Mouse (Mus musculus): Measurements from ENCODE around the gene Mad1l1.

Mad1l1 gene

DNA sequence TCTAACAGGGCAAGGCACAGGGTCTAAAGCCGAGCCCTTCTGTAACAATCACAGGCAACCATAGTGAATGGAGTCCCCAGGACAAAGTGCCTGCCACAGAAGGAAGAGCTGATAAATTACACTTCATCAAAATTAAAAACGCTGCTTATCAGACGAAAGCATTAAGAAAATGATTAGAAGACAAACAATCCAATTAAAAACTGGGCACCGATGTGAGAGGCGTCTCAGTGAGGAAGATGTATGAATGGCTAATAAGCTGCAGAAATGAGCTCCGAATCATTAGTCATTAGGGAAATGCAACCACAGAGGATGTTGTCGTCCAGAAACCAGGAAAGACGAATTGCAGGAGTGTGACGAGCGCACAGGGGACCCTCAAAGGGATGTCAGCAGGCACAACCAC, 240.3 kb downstream of the Mad1l1 start:
- no peak for DNase-seq

DNA sequence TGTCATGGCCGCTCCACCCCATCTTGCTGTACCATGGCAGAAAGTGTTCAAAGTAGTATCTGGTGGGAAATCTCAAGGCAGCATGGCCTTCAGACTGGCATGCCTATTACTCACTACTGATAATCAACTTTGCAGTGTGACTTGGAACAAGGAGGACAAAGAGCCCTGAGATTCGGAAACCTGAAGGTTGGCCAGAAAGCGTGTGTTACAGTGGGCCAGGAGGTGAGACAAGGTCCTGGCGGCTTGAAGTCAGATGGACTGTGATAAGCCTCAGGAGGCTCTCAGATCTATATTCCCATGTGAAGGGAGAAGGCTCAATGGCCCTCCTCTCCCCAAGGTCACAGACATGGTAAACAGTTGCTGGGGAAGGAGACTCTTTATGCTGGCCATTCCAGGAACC, 241.8 kb downstream of the Mad1l1 start:
- DNase-seq, result no peak

DNA sequence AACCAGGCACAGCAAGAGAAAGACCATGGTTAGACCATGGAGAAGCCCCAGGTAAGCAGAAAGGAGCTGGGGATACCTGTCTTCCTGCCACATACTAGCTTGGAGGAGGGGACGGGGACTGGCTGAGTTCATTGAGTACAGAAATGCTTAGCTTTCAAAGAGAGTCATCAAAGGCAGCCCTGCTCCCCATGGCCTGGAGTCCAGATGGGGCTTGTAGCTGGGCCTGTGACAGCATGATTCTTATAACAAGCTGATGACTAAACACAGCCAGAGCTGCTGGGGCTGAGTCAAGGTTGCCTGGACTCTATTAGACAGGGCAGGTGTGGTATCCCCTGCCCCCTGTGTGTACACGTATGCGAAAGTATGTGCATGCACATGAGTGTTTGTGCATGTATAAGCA, 242.9 kb downstream of the Mad1l1 start:
- no peak for DNase-seq

DNA sequence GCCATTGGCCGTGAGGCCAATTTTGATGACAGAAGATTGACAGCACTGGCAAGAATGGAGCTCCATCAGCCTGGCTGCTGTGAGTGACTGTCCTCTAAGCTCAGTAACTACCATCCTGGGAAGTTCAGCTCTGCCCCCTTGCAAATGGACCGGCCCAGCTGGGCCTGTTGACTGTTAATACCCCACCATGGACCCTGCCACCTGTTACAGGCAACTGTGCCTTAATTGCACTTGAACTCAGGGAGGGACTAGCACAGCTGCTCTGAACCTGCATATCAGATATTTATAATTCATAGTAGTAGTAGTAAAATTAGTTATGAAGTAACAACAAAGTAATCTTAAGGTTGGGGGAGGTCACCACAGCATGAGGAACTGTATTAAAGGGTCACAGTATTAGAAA, 244.9 kb downstream of the Mad1l1 start:
- DNase-seq, result no peak

DNA sequence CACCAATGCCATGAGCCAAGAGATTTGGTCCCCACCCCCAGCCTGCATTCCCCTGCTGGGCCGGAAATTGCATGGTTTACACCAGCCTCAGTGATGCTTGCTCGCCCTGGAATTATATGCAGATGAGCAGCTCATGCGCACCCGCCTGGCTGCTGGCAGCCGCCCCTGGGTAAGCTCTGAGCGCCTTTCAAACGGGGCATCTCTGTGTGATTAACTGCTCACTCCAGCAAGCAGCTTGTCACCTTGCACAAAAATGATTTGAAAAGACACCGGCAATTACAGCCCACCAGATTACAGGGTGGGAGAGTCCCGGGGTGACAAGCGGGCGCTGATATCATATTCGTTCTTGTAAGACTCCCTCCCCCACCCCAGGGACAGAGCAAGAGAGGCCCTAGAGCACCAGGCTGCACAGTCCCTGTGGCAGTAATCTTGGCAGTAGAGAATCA, 247.7 kb downstream of the Mad1l1 start:
- DNase-seq, result no peak

DNA sequence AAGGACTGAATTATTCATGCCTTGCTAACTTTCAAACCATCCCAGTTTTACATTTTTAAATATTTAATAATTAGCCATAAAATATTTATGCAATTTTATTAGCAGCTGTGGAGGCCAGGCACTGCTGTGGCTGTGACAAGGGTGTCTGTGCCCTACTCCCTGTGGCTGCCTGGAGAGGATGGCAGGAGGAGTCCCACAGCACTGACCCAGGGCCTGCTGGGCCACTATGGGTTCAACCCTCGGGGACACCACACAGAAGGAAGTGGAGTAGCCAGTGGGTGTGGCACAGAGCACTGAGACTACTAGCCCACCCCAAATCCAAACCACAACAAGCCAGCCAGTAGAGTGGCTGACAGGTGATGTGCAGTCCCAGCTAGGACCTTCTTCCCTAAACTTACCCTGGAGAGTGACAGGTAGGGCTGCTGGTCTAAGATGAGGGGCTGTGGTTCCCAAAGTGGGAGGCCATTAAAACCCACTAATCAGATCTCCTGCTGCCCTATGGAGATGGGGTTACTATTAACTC, 248.1 kb downstream of the Mad1l1 start:
- DNase-seq, result no peak

DNA sequence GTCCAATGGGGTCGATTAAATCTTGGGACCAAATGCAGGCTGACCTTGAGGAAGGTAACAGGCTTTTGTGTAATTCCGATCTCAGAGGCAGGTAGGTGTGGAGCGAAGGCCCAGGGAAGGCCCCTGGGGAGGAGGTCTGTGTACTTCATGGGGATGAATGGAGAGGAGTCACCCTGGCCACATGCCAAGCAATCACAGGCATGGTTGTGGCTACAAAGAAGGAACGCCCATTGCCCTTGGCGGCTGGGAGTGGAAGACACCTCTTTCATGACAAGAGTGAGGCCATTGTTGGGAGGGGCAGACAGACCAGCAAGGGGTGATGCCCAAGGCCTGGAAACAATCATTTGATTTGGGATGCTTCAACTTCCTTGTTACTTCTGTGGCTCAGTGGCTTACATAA, 252.8 kb downstream of the Mad1l1 start:
- DNase-seq, result no peak

DNA sequence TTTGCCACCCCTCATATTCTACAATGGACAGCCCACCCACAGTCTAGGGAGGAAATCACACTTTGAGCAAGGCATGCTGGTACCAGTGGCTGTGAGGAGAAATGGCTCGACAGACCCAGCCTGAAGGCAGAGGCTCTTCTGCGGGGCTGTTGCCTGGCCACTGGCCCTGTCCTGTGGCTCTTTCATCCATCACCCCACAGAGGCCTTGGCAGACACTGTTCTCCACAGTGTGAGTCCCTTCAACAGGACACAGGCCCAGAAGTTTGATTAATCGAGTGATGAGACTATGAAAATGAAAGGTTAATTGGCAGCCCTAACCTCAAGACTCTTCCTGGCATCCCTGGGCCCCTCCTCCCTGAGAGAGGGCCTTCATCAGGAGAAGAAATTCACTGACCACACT, 253.3 kb downstream of the Mad1l1 start:
- no peak for DNase-seq

DNA sequence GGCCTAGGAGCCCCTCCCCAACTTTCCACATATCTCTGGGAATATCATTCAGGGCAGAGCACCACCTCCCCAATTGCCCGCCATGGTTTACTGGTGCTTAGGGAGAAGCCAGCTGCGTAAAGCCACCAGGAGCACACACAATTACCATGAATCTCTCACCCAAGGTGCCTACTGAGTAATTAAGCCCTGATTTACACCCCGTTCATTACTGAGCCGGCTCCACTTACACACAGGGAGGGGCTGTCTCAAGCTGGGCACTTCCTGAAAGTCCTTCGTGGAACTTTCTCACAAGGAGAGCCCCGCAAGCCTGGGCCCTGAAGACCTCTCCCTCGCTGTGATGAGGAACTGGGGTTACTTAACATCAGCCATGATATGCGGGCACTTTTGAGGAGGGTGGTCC, 254.6 kb downstream of the Mad1l1 start:
- no peak for DNase-seq

DNA sequence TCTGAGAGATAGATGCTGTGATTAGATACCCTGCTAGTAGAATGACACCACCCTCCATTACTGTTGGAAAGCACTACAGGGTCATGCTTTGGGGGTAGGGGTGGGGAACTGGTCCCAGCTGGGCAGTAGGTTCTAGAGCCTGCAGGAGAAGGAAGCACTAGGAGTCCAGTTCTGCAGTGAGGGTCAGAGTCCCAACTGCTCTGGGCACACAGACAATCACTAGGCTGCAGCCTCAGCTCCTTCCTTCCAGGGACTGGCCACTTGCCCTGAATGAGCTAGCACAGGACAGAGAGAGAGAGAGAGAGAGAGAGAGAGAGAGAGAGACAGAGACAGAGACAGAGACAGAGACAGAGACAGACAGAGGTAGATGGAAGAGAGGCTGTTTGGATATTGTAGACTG, 255.1 kb downstream of the Mad1l1 start:
- no peak for DNase-seq

DNA sequence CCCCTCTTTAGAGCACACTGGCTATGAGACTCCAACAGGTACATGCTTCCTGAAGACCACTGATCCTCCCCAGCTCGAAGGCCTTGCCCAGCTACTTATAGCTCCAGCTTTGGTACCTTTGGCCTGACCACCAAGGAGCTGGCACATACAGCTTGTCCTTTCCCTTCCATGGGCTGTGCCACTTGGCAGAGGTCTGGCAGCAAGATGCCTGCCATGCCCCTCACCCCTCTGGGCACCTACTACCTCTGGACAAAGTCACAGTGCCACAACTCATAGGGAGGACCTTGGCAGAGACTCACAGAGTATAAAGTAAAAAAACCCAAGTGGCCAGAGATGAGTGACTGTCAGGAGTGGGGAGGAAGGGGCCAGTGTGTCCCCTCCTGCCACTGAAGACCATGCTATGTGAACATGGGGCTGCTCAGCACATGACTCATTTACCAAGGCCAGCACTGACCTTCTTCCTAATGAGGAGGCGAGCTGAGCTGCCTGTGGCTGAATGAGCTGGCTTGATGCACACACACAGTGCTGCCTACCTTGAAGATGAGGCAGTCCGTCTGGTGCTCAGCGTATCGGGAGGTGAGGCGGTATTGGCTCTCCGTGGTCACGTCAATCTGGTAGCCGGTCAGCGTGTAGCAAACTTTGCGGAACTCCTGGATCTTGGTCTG, 255.9 kb downstream of the Mad1l1 start:
- no peak for DNase-seq

DNA sequence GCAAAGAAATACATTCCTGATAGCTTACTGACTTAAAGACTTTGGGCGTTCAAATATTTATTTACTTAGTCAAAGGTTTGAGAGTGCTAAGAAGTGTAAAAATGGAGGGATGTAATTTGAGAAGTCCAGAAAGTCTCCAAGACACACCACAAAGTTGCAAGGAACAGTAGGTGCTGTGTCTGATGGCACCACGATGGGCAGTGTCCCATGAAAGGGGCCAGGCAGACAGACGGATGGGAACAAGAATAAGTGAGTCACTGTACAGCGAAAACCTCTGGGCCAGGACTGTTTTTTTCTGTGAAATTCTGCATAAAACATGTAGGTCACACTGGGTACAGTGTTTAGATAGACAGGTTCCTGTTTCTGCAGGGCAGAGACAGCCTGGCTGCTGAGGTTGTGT, 256.8 kb downstream of the Mad1l1 start:
- DNase-seq, result no peak

DNA sequence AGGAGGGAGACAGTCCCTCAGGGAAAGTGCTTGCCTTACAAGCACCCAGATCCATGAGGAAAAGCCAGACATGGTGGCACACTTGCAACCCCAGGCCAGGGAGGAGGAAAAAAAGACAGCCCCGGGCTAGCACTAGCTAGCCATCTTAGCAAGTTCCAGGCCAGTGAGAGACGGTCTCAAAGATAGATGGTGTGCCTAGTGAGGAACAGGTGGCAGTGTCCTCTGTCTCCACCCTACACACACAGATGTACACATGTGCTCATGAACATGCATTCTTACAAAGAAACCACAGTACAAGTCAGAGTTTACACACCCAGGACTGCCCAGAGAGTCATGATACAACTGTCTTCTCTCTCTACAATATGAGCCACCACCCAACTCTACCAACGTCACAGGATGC, 258.5 kb downstream of the Mad1l1 start:
- no peak for DNase-seq

DNA sequence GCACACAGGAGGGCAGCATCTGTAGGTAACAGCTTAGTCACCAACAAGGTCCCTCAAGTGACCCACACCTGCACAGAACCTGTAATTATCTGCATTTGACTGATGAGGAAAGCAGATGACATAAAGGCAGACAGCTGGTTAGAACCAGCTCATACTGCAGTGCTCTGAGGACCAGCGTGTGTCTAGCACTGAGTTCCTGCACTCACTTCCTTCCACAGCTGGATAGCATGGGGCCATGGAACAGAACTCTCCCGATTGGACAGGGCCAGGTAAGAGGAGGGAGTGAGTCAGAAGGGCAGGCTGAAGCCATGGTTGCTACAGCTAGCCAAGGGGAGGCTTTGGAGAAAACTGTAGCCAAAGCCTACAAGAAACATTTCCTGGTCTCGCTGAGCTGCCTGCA, 259.0 kb downstream of the Mad1l1 start:
- no peak for DNase-seq

DNA sequence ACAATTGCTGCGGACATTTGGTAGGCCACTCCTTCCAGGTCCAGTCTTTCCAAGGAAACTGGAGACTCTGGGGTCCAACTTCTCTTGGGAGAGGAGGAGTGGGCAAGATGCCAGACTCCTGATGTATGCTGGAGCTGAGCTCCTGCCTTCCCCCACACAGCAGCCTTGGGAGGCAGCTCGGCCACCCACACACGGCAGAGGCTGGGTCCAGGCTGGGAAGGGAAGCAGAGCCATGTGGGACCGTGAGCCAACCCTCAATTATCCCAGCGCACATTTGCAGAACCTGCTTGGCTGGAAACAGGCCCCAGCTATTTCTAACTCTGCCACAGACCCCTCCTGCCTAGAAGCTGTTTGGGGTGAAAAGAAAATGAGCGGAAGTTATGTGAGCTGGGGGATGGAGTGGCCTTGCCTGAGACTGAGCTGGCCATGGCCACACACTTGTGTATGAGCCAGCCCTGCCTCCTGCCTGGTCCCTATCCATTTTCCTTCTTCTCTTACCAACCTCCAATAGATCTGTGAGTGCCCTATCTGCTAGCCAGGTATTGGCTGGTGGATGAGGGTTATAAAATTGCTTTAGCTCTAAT, 260.0 kb downstream of the Mad1l1 start:
- DNase-seq, result peak; percentile 32

DNA sequence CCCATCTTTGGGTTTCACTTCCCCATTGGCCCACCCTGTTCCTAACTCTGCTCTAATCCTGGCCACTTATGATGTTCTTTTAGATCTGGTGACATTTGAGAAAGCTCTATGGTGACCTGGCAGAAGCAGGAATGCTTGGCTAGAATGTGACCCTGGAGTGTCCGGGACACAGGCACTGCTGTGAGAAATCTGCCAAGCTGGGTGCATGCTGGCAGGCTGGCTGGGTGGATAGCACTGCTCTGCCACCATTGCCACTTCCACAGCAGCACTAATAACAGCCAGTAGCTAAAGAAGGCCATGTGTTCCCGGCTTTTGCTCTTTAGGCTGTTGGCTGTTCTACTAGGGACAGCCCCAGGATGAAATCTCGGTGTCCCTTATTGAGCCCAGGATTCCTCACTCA, 265.1 kb downstream of the Mad1l1 start:
- no peak for DNase-seq

DNA sequence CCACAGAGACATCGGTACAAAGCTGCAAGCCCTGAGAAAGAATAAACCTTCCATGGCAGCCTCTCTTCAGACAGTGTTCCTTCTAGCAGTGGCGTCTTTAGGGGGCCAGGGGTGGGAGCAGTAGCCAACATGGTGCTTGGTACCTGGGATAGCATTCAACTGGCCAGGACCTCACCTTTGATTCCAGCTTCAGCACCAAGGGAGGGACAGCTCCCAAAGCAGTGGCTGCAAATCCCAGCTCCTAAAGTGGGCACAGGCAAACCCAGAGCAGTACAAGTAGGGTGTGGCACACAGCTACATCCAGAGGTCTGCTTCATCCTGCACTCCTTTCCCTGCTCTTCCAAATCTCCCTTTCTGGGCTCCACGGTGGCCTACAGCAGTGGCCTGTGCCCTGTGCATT, 265.9 kb downstream of the Mad1l1 start:
- no peak for DNase-seq

DNA sequence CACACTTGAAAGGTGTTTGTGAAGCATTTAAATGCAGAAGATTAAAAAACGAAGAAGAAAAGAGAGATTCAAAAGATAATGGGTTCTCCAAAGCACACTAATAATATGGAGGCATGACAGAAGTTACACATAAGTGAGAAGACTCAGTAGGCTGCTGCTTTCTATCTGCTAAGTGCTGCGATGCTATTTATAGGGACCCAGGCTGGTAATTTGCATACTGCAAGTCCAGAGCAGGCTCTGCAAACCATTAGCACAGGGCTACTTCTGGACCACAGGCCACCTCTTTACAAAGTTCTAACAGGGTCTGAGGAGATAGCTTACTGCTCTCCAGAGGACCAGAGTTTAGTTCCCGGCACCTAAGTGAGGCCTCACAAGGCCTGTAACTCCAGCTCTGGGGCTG, 267.7 kb downstream of the Mad1l1 start:
- no peak for DNase-seq

DNA sequence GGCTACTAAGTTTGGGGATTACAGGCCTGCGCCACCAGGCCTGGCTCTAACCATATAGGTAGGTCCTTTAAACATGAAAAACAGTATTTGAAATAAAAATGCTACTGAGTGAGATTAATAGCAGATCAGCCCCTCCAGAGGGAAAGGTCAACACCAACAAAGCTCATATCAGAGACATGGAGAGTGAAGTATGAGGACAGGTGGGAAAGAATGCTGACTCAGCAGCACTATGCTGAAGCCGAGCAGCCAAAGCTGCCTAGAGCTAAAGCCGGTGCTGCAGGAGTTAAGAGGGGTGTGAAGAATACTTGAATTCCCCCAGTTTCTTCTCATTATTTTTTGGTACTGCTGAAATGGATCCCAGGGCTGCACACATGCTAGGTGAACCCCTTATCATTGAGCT, 268.9 kb downstream of the Mad1l1 start:
- DNase-seq, result no peak

DNA sequence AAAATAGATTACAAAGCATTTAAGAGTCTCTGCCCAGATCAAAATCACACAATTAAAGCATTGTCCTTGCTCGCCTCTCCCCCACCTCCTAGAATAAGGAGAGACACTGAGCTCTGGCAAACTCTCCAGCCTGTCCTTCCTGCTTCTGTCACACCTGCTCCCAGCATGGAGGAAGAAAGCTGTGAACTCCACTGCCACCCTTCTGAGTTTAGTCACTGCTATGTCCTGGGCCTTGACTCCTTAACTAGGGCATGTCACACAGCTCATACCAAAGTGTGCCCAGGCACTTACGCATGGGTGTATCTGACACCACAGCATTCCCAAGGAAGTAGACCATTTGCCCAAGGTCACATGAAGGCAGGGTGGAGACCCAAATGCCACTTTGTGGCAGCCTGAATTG, 275.9 kb downstream of the Mad1l1 start:
- DNase-seq, result no peak

DNA sequence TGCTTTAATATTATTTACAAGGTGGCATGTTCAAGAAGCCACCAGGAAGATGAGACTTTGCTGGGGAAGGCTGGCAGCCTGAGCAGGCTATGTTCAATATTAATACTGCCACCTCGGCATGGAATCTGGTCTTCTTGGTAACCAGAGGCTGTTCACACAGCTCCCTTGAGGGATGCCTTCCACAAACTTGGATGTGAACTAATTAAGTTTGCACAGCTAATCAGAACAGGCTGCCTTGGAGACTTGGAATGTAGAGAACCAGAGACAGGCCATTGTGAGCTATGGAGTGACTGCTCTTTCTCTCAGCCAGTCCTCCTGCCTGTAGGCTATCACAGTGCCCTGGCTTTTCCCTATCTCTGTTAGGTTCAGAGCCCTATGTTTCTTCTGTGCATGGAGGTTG, 278.4 kb downstream of the Mad1l1 start:
- DNase-seq, result no peak

DNA sequence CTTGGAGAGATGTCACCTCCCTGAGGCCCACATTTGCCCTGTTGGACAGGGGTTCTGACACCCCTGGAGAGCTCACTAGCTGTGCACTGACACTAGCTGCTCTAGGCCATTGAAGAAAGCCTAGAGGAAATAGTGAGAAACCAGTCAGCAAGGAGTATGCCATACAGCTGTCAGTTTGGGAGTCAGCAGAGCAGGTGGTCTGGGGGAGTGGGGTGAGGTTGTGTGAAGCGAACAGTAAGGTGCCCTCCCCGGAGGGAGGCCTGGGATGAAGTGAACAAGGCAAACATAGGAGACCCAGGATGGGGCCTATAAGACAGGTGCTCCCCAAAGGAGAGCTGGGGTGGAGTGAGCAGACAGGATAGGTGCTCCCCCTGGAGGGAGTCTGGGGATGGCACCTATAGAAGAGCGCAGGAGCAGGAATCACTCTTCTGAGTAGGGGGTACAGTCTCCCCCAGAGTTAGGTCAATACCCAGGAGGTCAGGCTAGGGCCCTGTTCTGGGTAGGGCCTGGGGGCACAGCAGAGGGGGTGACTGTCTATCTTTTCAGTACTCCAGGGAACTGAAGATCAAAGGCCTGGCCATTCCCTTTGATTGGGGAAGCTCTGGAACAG, 279.2 kb downstream of the Mad1l1 start:
- DNase-seq, result peak; percentile 23

DNA sequence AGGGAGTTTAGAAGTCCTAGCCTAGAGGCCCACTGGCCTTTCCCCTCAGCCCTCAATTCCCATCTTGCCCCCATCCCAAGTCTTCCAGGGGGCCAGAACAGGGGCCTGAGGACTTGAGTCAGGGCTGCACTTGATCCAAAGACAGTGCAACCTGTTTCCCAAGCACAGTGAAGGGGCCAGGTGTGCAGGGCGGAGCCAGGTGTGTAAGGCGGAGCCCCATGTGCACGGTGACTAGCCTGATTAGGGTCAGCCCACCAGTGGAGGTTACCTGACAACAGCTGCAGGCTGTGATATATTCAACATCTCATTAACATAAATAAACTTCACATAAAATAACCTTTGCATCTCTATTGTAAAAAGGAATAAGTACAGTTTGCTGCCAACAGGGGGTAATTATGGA, 280.3 kb downstream of the Mad1l1 start:
- no peak for DNase-seq

DNA sequence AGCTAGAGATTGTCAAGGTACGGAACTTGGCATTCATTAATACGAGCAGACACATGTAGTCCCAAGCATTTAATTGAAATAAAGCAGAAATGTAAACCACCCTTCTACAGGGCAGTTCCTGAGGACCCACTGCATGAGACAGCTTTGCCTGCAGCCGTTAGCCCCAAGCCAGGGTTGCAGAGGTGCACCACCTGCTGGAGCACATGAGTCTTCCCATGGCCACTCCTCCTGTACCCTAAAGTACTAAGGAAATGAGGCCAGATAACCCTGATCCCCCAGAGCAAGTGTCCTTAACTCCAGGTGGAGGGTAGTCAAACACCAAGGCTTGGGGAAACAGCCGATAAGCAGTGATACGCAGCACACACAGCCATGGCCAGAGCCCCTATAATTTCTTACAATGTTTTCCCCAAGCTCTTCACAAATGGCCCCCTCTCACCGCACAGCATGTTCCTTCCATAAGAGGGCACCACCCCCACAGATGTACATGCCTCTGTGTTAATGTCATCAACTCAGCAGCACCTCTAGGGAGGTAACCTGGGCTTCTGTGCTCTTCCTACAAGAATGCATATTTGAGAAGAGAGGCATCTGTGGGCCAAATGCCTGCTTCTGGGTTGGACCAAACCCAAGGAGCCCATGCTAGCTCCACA, 283.6 kb downstream of the Mad1l1 start:
- DNase-seq, result peak; percentile 34
